Mouse (Mus musculus): ENCODE measurements around the gene Dnmt3c.
"Not testable (repeated sequence)": the region's sequence is repeated elsewhere in the genome, so short reads cannot be mapped to it uniquely, and the experiment has no call there.

Dnmt3c gene

DNA sequence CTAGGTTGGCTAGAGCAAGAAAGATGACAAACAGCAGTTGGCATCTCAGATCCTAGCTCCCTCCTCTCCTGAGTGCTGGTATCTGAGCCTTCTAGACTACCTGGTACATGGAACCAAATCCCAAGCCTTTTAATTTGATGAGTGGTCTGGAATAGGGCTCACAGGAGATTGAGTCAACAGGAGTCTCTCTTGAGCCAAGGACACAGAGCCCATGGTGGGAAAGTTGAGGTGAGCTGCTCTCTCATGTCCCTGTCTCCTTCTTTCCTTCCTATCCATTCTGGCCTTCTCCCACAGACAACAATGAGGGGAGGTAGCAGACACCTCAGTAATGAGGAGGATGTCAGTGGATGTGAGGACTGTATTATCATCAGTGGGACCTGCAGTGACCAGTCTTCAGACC lies at the start of gene Dnmt3c:
Gene Dnmt3c, plus strand, starts transcription at position 301 of the 400 bp plus-strand sequence.
- no peak for DNase-seq (ENCODE audit: low spot score)

DNA sequence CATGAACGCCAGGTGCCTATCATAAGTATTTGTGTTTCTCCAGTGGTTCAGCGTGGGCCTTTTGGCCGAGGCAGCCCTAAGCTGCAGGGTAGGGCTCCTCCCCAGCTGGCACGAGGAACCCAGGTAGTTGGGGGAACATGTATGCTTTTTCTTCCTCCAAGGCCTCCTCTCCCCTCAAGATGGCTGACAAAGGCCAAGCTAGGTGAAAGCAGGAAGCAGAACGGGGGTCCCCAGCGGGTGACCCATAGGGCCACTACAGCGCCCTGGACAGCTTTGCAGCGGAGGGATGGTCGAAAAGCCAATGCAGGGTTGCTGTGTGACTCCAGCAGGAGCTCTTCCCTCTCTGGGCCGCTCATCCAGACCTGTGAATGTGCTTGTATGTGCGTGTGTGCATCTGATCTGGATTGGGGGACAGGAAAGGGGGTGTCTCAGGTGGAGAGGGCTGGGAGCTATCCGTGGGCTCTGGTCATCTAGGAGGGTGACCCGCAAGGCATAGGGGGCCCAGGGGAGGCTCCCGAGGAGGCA lies 47.6 kb upstream of the Dnmt3c start:
- DNase-seq (ENCODE audit: low spot score), result no peak

DNA sequence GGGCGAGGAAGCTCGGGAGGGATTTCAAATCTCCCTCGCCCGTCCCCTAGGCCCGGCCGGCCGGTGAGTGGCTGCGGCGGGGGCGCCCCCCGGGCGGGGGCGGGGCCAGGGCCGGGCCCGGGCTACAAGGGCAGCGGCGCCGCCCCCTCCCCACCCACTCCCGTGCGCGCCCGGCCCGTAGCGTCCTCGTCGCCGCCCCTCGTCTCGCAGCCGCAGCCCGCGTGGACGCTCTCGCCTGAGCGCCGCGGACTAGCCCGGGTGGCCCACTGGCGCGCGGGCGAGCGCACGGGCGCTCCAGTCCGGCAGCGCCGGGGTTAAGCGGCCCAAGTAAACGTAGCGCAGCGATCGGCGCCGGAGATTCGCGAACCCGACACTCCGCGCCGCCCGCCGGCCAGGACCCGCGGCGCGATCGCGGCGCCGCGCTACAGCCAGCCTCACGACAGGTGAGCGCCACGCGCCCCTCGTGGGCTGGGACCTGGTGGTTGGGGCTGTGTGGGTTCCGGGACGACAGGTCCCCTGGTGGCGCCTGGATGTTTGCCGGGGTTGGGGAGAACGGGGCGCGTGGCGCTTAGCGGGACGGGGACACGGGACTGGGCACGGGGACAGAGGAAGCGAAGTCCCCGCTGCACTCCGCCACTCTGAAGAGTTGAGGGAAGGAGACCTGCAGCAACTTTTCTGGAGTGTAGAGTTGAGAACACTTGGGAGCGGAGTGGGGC lies 47.0 kb upstream of the Dnmt3c start, which contains the start of gene Dnmt3b:
Gene Dnmt3b, plus strand, starts transcription at position 153 of the 716 bp plus-strand sequence.
- DNase-seq (ENCODE audit: low spot score), result peak; percentile 26

DNA sequence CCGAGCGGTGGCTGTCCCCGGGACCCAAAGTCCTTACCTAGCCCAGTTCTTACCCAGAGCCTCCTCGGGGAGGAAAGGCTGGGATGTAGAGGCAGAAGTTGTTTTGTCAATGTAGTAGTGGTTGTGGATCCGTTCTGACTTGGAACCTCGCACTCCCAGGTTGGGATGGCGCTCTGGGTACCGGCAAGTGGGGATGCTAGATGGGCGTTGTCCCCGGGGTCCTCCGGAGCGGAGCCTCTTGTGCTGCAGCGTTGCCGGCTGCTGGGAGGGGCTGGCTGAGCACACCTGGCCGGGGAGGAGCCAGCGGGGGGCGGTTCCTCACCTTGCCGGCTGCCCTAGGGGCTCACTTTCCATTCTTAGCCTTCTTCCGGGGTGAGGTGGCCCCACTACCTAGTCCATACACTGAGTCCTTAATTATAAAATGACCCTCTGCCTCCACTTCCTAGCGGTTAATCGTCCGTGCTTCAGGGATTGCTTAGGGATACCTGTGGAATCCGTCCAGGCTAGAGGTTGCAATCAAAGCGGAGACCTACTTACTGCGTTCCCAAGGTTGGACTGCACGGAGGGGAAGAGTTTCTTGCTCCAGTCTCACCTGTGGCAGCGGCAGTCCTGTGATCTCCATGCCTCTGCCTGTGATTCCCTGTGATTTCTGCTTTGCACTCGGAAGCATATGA lies 46.3 kb upstream of the Dnmt3c start:
- no peak for DNase-seq (ENCODE audit: low spot score)

DNA sequence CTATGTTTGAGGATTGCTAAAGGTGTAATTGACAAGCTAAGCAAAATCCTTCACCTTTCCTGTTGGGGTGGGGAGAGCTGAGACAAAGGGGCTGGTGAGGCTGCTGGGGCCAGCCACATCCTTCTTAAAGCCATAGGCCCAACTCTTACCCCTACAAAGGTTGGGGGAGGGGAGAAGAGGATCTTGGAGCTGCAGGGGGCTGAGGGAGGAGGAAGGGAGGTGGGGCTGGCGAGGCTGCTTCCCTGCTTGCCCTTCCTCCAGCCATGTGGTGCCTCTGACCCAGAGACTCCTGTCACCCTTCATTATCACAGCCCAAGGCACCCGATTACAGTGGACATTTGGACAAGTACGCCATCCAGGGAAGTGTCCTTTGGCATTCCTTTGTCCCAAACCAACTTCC lies 44.8 kb upstream of the Dnmt3c start:
- no peak for DNase-seq (ENCODE audit: low spot score)

DNA sequence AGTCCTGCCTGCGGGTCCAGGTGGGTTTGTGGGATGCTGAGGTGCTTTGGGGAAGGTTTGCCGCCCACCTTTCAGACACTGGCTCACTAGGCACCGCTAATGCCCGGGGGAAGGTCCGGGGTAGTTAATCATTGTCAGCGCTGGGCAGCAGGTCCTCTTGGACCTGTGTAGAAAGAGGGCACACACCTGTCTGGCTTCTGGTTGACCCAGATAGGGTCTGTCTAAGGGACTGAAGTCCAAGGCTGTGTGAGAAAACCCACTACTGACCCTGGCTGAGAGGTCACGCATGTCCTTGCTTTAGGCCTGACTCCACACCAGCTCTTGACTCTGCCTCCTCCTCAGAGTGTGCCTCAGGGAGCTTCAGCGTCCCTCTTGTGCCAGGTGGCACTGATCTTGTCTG lies 38.8 kb upstream of the Dnmt3c start:
- not testable (repeated sequence) for DNase-seq (ENCODE audit: low spot score)

DNA sequence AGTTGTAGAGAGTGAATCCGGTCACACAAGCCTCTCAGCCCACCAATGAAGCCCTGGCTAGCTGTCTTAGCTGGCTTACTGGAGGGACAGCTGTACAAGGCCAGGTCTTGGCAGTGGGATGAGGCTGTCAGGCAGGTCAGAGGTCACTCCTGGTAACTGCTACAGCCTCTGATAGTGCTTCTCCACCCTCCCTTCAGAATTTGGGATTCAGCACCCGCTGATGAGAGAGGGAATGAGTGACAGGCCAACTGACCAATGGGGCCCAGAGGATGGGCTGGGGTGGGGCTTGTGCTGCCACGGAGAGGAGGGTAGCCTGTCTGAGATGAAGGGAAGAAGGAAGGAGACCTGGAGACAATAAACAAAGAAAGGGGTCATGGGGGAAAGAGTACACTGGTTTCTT lies 35.8 kb upstream of the Dnmt3c start:
- no peak for DNase-seq (ENCODE audit: low spot score)

DNA sequence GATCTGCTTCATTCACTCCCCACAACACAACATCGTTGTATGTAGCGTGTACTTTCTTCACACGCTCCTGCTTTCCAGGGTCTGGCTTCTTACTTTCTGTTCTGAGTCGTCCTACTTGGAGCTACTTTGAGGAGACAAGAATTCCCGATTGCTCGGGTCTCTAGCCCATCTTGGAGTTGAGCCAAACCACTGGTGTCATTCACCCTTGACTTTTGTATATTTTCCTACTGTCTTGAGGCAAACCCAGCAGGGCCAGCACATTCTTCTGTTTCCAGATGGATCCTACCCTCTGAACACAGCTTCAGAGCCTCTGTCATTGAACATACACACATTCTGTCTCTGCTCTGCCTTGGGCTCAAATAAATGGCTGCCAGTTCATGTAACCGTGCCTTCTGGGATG lies 31.1 kb upstream of the Dnmt3c start:
- DNase-seq (ENCODE audit: low spot score), result no peak

DNA sequence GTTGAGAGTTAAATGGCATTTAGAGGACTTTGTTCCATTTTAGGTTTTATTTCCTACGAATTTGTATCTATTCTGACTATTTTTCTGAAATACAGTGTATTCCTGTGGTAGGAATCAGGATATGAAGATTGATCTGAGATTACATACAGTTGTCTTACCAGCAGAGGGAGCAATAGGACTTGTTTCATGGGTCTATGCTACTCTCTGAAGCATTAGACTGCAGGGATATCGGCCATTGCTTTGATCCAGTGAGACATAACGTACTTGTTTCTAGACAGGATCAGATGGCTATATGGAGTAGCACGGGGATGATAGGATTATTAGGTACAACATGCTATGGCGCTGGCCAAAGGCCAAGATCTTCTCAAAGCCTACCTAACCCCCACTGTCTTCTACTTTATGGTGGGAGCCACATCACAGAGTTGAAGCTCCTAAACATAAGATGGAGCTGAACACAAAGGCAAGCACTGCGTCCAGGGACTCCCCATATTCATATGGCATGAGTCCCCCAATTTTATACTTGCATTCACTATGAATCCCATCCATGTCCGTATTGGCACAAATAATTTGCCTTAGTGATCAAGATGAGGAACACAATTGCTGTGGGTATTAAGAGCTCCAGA lies 27.6 kb upstream of the Dnmt3c start:
- peak; percentile 72 for DNase-seq (ENCODE audit: low spot score)

DNA sequence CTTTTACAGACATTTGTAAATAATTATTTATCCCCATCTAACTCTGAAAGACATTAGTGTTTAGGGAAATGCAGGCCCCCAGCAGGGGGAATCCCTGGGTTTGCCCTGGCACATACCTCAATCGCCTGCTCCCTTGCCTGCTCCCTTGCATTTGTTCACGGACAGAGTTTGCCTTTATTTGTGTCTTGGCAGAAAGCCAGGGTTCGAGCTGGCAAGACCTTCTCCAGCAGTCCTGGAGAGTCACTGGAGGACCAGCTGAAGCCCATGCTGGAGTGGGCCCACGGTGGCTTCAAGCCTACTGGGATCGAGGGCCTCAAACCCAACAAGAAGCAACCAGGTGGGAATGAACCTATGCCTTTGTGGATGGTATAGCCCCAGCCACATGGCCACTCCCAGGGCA lies 26.3 kb upstream of the Dnmt3c start:
- DNase-seq (ENCODE audit: low spot score), result peak; percentile 15

DNA sequence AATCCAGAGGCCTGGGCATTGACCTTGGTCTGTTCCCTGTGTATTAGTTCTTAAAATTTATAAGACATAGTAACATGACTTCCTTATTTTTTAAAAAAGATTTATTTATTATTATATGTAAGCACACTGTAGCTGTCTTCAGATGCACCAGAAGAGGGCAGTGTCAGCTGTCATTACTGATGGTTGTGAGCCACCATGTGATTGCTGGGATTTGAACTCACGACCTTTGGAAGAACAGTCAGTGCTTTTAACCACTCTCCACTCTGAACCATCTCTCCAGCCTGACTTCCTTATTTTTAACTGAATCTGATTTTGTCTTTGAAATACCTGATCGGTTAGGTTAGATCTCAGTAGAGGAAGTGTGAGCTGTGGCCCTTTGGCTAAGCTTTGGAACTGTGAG lies 23.8 kb upstream of the Dnmt3c start:
- no peak for DNase-seq (ENCODE audit: low spot score)

DNA sequence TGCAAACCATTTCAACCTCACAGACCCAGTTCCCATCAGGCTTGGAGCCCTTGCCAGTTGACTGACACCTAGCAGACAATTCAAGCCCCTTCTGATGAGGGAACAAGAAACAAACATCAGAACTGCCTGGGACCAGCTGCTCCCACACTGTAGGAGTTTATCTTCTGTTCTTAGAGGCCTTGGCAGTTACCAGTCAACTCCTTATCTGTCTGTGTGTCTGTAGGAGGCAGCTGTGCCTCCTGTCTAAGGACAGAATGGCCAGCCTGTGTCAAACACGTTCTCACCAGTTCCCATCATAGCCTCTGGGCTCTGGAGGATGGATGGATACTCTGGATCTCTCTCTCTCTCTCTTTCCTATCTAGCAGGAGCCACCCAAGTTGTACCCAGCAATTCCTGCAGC lies 21.1 kb upstream of the Dnmt3c start:
- not testable (repeated sequence) for DNase-seq (ENCODE audit: low spot score)

DNA sequence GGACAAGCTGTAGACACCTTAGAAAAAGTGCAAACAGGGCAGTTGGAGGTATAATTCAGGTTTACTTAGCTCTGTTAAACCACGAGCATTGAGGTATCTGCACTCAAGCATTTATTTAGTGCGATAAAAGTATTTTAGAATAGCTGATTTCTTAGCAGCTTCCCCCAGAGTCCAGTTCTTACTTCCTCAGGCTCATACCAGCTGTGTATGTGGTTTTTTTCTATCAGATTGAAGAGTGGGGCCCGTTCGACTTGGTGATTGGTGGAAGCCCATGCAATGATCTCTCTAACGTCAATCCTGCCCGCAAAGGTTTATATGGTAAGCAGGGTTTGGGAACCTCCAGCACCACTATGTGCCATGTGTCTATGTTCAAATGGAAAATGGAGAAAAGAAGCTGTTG lies 19.5 kb upstream of the Dnmt3c start:
- DNase-seq (ENCODE audit: low spot score), result no peak

DNA sequence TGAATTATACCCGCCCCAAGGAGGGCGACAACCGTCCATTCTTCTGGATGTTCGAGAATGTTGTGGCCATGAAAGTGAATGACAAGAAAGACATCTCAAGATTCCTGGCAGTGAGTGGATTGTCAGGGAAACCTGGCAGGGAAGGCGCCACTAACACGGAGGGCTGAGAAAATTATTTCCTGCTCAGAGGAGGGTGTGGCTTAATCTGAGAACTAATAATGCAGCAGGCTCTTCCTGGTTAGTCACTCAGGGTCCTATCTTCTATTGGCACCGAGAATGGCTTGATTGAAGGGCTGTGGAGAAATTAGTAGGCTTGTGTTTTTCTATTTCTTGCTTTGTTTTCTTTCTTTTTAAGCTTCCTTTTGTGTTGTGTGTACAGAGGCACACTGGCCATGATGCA lies 18.9 kb upstream of the Dnmt3c start:
- DNase-seq (ENCODE audit: low spot score), result no peak

DNA sequence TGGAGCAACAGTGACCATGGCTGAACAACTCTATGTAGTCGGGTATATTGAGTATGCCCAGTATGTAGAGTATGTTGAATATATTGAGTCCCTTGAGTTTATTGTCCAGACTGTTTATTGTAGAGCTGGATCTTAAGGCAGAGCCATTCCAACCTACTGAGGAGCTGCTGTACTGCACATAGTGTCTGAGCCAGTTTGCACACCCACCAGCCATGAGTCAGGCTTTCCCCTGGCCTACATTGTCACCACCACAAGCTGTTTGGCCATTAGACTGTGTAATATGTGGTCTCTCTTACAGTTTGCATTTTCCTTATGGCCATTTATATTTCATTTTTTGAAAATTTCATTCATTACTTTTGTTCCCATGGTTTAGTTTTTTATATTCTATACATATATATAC lies 16.5 kb upstream of the Dnmt3c start:
- DNase-seq (ENCODE audit: low spot score), result no peak

DNA sequence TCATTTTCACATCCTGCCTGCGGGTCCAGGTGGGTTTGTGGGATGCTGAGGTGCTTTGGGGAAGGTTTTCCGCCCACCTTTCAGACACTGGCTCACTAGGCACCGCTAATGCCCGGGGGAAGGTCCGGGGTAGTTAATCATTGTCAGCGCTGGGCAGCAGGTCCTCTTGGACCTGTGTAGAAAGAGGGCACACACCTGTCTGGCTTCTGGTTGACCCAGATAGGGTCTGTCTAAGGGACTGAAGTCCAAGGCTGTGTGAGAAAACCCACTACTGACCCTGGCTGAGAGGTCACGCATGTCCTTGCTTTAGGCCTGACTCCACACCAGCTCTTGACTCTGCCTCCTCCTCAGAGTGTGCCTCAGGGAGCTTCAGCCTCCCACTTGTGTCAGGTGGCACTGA lies 3.0 kb upstream of the Dnmt3c start:
- DNase-seq (ENCODE audit: low spot score), result not testable (repeated sequence)

DNA sequence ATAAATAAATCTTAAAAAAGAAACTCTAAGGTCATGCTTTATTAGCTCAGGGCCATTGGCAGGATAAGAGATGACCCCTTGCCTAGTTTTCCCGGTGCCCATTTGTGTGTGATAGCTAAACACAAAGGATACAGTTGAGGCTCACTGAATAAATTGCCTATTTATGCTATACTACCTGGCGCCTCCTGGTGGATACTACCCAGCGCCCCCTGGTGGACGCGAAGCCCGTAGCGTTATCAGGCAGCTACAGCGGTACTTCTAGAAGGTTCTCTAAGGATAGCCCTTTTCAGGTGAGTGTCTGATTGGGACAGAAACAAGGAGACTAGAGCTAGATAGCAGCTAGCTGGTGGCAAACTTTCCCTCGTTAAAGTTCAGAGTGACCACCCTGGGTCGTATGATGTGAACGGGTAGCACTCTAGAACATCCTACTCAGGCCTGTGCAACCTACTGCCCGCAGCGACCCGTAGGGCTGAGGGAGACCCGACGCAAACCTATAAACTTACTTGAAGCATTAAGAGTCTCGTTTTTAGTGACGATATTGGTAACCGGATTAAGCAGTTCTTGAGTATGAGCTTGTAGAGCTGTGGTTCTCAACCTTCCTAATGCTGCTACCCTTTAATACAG lies 1.9 kb upstream of the Dnmt3c start:
- no peak for DNase-seq (ENCODE audit: low spot score)

DNA sequence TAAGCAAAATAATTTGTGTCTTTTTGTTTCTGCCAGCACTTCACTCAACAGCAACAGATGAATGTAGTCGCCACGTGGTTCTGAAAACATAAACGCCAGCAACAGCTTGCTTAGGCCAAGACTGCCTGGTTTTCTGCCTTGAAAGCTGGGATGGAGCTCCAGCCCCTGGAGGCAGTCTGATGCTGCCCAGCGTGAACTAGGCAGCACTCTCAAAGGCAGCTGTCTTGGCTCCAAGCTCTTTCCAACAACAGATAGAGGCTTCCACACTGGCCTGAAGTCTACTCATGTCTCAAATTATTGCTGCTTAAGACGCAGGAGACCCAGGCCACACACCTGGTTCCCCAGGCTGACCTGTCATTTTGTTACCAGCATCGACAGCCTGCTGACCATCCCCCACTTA lies 6.9 kb downstream of the Dnmt3c start:
- no peak for DNase-seq (ENCODE audit: low spot score)

DNA sequence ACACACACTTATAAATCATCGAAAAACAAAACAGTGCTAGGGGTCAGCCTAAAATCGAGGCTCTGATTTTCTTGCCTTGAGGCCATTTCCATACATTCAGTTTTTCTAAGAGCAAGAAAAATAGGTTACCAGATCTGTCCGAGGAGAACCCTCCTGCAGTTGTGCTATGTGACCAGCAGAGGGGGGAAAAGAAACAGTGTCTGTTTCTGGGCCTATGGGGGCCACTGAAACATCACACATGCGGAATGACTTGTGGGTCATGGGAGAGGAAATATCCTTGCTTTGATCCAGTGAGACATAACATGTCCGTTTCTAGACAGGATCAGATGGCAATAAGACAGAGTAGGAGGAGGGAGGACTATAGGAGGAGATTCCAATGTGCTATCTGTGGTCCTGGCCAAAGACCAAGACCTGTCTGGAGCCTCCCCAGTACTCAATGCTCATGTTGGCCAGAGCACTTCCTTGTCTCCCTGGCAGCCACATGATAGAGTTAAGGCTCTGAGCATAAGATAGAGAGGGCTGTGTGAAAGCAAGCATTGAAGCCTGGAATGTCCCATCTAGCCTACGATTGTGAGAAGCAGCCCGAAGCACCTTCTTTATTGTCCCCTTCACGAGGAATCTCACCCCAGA lies 14.4 kb downstream of the Dnmt3c start:
- DNase-seq (ENCODE audit: low spot score), result no peak

DNA sequence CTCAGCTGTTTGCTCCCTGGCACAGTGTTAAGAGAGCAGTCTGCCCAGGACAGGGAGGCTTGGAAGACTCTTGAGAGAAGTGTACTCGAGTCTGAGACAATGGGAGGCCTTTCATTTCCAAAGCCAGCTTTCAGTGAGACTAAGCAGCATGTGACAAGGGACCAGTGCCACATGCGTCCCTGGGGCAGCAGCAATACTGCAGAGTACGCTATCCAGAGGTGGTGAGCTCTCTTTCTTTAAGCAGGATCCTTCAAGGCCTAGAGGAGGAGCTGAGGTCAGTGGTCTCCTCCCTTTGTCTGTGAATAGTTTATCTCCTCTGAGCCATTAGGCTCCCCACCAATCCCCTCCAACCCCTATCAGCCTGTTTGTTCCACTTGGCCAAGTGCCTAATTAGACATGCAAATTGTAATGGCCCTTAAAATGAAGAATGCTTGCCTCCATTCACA lies 16.2 kb downstream of the Dnmt3c start:
- DNase-seq (ENCODE audit: low spot score), result no peak

DNA sequence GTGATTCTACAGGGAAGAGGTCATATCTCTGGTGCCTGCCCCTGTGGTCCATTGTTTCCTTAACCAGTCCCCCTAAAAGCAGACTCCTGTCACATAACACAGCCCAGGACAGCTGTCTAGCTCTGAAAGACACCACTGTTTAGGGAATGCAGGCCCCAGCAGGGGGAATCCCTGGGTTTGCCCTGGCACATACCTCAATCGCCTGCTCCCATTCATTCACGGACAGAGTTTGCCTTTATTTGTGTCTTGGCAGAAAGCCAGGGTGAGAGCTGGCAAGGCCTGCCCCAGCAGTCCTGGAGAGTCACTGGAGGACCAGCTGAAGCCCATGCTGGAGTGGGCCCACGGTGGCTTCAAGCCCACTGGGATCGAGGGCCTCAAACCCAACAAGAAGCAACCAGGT lies 16.8 kb downstream of the Dnmt3c start:
- DNase-seq (ENCODE audit: low spot score), result peak; percentile 64

DNA sequence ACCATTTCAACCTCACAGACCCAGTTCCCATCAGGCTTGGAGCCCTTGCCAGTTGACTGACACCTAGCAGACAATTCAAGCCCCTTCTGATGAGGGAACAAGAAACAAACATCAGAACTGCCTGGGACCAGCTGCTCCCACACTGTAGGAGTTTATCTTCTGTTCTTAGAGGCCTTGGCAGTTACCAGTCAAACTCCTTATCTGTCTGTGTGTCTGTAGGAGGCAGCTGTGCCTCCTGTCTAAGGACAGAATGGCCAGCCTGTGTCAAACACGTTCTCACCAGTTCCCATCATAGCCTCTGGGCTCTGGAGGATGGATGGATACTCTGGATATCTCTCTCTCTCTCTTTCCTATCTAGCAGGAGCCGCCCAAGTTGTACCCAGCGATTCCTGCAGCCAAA lies 21.4 kb downstream of the Dnmt3c start:
- not testable (repeated sequence) for DNase-seq (ENCODE audit: low spot score)
